Mouse (Mus musculus) spleen, postnatal 4 days (tissue): ENCODE results near the gene Ly6g6e.
A peak's percentile ranks its signal among the peaks of the same experiment; 100 is the strongest.
"Not testable (repeated sequence)": the region's sequence is repeated elsewhere in the genome, so short reads cannot be mapped to it uniquely, and the experiment has no call there.

ENCODE experiments used
- DNase-seq, 2 experiments: peaks; one replicate each; pipeline ENCODE4 v3.0.0; 2022; ENCODE audit warnings: low spot score in 2 of 2

Gene Ly6g6e

DNA sequence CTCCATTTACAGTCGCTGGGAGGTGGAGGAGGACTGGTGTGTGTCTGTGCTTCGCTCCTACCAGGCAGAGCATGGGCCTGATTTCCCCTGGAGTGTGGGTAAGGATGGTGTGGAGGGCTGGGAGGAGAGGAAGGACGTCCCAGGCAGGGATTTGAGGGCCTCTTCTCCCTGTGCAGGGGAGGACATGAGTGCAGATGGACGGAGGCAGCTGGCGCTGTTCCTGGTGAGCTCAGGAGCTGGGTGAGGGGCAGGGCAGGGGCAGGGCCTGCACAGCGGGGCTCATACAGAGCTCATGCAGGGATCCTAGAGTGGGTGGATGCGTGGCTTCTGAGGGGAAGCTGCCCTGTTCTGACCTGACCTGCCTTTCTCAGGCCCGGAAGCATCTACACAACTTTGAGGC lies 25.6 kb downstream of the Ly6g6e start:
- no peak for DNase-seq

- DNase-seq: peak in 1 of 2 experiments; percentile 52
Measured at GRCm38 (mm10) chr17:35103221-35103690, 26.6 kb downstream of the Ly6g6e start.

- no peak for DNase-seq
Measured at GRCm38 (mm10) chr17:35104079-35104478, 27.4 kb downstream of the Ly6g6e start.

DNA sequence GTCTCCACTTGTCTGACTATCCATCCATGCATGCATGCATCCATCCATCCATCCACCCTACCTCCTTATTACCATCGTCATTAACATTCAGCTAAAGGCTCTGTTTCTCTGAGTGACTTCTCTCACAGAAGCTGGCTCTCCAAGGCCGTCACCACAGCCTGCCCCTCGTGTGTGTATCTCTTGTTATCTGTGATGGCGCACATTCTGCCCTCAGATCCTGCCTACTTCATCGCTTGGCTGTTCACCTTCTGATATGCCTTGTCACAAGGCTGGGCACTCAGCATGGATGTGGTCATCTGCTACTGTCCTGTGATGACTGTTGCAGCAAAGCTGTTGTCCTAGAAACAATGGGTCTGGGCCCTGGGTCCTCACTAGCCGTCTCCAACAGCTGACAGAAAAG lies 28.1 kb downstream of the Ly6g6e start:
- DNase-seq: peak in 1 of 2 experiments; percentile 58

DNA sequence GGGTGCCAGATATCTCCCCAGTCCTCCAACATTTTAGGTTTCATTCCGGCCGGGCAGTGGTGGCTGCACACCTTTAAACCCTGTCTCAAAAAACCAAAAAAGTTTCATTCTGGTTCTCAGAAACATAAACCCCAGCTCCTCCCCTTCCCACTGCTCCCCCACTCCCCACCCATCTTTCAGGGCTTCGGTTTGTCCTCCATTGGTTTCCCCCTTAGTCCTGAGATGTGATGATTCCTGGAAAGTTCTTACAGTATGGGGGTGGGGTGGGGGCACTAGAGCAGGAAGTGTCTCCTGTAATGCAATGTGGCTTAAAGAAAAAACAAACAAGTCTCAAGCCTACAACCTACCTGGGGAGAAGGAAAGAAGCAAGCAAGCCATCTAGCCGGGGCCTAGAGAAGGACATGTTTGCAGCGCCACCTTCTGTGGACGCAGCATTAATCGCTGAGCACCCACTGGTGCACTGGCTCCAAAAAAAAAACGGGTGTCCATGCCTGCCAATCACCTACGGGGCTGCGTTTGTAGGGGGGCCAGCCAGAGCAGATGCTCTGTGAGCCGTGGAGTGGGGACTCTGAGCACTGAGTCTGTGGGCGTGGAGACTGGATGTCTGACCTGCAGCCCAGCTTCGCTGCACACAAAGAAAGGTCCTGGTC lies 29.2 kb downstream of the Ly6g6e start:
- DNase-seq: peak; percentile 58 to 73

DNA sequence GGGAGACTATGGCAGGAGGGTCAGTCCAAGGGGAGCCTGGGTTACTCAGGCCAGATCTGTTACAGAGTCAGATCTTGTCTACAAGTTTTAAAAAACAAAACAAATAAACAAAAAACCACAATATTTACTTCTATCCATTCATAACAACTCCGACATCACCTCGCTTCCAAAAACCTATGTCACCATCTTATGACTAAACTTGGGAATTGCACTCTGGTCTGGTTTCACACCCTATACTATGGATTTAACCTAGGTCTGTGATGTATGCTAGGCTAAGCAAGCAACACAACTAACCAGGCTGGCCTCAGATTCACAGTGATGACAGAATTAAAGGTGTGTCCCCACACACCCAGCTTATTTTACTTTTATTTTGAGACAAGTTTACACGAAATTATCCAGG lies 29.8 kb downstream of the Ly6g6e start:
- DNase-seq: no peak

GRCm38 (mm10) chr17:35108097-35108496 lies 31.4 kb downstream of the Ly6g6e start, which contains the start of gene Ly6g5c:
TSS of gene Ly6g5c (plus strand) at chr17:35108279.
- DNase-seq: no peak

DNA sequence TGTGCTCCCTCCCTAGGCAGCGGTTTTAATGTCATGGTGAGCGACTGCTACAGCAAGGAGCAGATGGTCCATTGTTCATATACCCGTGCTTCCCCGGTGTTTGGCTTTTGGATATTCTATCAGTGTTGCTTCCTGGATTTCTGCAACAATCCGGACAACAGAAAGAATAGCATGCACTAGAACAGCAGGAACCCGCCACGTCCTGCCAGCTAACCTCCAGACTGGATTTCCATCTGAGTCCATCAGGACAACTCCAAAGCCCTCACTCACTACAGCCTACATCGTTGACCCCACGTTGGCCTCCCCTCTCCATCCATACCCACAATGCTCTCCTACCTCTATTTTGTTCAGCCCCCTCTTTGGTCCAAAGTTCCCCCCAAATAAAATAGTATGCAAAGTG lies 35.1 kb downstream of the Ly6g6e start:
- DNase-seq: no peak

- peak; percentile 47 to 76 for DNase-seq
Measured at GRCm38 (mm10) chr17:35115046-35116019, 38.6 kb downstream of the Ly6g6e start, which contains the start of gene Ly6g5b. TSS of gene Ly6g5b (minus strand) at chr17:35115428.

DNA sequence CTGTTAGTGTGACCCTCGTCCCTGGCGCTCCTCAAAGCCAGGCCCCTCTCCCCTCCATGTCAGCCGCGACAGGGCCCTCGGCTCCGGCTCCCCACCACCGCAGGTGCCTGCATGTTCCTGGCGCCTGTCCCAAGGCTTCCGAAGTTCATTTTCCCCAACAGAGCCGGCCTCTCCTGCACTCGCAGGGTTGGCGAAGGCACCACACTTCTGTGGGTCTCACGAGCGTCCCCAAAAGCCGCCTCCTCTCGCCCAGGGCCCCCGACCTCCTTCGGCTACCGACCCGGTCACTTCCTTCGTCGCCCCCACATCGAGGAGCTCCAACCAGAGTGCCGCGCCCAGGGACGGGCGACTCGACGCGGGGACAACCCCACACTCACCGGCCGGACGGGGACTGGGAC lies 44.0 kb downstream of the Ly6g6e start:
- DNase-seq: no peak

- DNase-seq: peak; percentile 96
Measured at GRCm38 (mm10) chr17:35121143-35121799, 44.6 kb downstream of the Ly6g6e start, which contains the start of gene Gpank1. TSS of gene Gpank1 (plus strand) at chr17:35121455.

DNA sequence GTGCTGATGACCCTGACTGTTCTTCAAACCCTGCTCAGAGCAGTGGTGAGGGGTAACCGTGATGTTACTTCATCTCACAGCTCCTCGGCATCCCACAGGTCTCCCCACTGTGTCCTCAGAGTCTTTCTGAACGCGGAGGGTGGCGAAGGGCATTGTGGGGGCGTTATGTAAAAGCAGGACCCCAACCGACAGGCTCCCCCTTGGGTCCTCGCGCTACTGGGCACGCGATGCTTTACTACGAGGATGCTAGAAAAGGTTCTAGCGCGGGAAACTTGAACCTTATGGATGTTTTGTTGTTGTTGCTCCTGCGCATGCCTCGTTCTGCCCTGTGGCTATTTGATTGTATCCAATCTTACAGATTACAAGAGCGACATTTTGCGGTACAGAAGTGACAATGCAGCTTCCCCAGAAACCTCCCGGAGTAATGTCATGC lies 45.2 kb downstream of the Ly6g6e start, which contains the start of gene Csnk2b:
Gene Csnk2b, minus strand, starts transcription at position 183 of the 433 bp plus-strand sequence.
- DNase-seq: peak; percentile 48 to 73

DNA sequence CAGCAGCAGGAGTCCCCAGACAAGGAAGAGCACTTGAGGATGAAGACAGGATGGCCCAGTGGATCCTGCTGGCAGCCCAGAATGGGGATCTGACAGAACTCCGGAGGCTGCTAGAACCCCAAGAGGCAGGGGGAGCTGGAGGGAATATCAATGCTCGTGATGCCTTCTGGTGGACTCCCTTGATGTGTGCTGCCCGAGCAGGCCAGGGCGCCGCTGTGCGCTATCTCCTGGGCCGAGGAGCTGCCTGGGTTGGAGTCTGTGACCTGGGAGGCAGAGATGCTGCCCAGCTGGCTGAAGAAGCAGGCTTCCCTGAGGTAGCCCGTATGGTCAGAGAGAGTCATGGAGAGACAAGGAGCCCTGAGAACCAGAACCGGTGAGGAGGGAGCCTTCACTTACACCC lies 46.6 kb downstream of the Ly6g6e start:
- not testable (repeated sequence) for DNase-seq

- not testable (repeated sequence) for DNase-seq
Measured at GRCm38 (mm10) chr17:35124261-35124896, 47.7 kb downstream of the Ly6g6e start.

- DNase-seq: no peak
Measured at GRCm38 (mm10) chr17:35125081-35125480, 48.4 kb downstream of the Ly6g6e start.

DNA sequence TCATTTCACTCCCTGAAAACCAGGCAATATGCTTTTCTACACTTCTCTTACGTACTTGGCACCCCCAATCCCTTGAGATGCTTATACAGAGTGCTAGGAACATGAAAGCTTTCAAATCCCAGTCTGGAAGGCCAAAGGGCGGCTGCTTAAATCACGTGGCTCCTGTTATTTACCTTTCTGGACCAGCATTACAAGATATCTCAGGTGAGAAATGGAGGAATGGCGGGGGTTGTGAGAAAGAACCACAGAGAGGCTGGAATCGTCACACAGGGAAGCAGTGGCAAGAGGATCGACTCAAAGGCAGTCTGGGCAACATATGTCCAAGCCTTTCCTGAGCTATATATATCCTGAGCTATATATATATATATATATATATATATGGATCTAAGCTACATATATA lies 48.9 kb downstream of the Ly6g6e start:
- DNase-seq: no peak

GRCm38 (mm10) chr17:35126206-35126611 lies 49.5 kb downstream of the Ly6g6e start, which contains the start of gene D17H6S53E:
TSS of gene D17H6S53E (plus strand) at chr17:35126373.
- peak; percentile 80 to 89 for DNase-seq

- peak in 1 of 2 experiments; percentile 59 for DNase-seq
Measured at GRCm38 (mm10) chr17:35127017-35127416, 50.3 kb downstream of the Ly6g6e start.
